Mouse (Mus musculus) right cerebral cortex, adult 18-20 months (tissue): Measurements from ENCODE around the gene Eaf2.

Source experiments
- DNase-seq: peaks from one replicate; pipeline ENCODE4 v3.0.0; 2022; ENCODE audit warnings: mixed read lengths

Gene Eaf2

DNA sequence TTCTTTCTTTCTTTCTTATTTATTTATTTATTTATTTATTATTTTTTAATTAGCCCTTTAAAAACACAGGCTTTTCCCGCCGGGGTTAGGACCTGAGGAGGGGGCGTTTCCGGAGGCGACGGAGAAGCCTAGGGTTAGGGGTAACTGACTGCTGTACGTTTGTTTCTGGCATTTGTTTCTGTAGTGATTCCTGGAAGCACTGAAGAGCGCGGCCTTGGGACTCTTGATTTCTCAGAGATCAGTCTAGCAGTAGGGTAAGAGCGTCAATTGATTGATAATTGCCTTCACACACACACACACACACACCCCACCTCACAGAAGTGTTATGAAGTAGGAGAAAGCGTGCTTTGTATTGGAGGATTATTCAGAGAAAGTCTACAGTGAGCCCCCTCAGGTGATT is 46.0 kb downstream of the Eaf2 start:
- no peak for DNase-seq

GRCm38 (mm10) chr16:36828054-36828786 is 46.6 kb downstream of the Eaf2 start, which contains the start of gene Iqcb1:
Gene Iqcb1, plus strand, starts transcription at chr16:36828385.
- peak; percentile 86 for DNase-seq

GRCm38 (mm10) chr16:36827611-36828053 is 47.2 kb downstream of the Eaf2 start:
- DNase-seq, result no peak

GRCm38 (mm10) chr16:36821474-36821873 is 53.3 kb downstream of the Eaf2 start:
- no peak for DNase-seq

- no peak for DNase-seq
These were observed 54.1 kb downstream of the Eaf2 start for GRCm38 (mm10) chr16:36820747-36821146.

- DNase-seq, result no peak
These were observed 54.8 kb downstream of the Eaf2 start for GRCm38 (mm10) chr16:36820016-36820415.

DNA sequence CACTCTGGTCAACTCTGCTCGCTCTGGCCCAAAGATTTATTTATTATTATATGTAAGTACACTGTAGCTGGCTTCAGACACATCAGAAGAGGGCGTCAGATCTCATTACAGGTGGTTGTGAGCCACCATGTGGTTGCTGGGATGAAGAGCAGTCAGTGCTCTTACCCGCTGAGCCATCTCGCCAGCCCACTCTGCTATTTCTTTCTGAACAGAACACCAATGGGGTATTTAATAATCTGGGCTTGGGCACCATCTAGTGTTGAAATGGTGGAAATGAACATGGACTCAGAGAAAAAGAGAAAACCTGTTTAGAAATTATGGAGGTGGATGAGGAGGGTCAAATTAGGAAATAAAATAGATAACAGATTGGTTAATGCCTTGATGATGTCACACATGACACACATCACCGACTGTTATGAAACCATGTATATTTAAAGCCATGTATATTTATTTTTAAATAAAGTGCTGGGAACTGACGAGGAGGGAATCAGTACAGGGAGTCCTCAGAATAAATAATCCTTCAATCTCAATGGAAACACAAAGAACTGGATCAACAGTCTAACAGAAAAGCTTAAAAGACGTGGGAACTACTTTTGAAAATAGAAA is 57.4 kb downstream of the Eaf2 start:
- DNase-seq, result peak; percentile 86

DNA sequence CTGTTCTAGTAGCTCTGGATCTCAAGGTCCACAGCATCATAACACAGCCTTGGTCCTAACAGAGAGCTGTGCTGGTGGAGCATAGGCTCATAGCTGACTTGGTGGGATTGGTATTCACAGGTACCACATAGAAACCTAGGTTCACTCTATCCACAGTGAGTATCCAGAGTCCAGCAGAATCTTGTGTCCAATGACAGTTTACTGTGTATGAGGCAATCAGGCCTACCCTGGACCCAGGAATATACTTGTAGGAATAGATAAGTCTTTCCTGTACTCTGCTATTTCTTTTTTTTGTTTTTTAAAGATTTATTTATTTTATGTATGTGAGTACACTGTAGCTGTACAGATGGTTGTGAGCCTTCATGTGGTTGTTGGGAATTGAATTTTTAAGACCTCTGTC is 57.9 kb downstream of the Eaf2 start:
- DNase-seq, result no peak

DNA sequence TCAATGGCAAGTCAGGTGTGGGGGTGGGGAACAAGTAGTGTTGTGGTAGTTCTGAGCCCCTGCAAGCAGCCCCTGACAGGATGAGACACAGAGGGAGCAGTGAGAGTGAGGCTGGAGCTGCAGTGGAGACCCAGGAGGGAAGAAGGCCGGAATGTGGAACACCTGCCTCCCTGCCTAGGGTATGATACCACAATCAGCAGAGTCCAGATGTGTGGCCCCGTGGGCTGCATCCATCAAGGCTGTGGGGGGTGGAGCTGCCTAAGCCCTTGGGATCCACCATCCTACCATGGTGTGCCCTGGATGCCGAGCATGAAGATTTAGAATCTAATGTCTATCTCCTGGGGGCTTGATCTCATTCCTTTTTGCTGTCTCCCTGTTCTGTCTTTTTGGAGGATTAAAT is 61.1 kb downstream of the Eaf2 start:
- no peak for DNase-seq

- no peak for DNase-seq
These were observed 66.2 kb downstream of the Eaf2 start for GRCm38 (mm10) chr16:36808616-36809015.

DNA sequence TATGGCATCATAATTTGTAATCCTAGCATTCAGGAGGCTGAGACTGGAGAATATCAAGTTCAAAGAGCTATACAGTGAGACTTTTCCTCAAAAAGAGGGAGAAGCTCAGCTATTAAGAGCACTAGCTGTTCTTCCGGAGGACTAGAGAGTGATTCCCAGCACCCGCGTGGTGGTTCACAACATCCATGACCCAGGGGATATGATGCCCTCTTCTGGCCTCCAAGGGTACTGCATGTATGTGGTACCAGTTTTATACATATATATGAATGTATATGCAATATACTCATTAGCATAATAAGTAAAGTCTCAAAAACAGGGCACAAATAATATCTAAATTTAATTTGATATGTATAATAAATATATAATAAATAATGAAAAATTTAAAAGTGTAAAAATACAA is 72.4 kb downstream of the Eaf2 start:
- DNase-seq, result no peak

DNA sequence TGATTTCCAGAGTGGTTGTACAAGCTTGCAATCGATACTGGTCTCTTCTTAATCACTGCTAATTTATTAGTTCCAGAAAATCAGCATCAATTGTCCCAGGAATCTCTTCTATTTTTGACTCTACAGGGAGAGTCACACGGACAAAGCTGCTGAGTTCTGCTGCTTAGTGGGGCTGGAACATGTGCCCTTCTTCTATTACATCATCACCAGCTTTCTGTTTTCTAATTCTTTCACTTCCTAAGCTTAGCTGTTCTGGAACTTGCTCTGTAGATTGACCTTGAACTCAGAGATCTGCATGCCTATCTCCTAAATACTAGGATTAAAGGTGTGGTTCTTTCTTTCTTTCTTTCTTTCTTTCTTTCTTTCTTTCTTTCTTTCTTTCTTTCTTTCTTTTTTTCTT is 76.5 kb downstream of the Eaf2 start:
- DNase-seq, result no peak

DNA sequence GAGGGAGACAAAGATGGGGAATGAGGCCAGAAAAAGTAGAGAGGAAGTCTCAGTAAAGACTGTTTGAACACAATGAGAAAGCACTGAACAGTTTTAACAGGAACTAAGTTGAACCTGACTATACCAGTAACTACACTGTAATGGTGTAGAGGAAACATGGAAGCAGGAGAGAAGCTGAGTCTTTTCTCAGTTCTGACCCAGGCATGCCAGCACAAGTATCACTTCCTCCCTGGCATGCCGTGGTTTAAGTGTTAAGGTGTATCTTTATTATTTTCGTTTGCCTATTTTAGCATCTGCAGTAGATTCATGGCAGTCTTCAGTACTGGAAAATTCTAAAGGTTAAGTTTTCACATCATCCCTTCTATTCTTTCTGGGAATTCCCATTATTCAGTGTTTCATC is 79.8 kb downstream of the Eaf2 start:
- no peak for DNase-seq

GRCm38 (mm10) chr16:36790166-36790565 is 84.6 kb downstream of the Eaf2 start:
- DNase-seq, result no peak

- no peak for DNase-seq
These were observed 88.3 kb downstream of the Eaf2 start for GRCm38 (mm10) chr16:36786466-36786865.

DNA sequence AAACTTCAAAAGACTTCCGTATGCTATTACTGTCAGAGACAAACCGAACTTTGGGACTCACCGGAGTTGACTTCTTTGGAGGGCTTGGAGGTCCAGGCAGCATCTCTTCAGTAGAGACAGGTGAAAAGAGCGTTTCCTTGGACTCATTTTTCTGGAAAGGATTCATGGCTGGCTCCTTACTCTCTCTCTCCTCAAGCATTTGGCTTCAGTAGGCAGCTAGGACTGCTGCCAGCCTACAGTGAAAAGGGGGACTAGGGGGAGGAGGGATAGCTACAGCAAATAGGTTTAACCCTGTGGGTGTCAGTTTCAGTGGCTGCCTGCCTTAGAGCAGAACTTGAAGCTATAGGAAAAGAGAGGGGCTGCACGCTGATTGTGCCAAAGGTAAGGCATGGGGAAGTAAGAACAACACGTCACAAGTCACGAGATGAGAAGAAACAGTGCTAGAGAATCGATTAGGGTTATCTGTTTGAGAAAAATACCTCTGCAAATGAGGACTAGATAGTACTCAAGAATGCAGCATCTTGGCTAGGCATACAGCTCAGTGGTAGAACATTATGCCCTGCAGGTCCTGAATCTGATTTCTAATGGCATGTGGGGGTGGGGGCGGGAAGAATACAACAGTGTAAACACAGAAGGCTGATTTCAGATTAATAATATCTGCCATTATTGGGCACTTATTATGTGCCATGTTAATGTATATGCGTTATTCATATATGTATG is 90.0 kb downstream of the Eaf2 start, which contains the start of gene Slc15a2:
TSS of gene Slc15a2 (minus strand) at position 369 of the 720 bp plus-strand sequence.
- DNase-seq, result peak; percentile 31

GRCm38 (mm10) chr16:36784146-36784545 is 90.7 kb downstream of the Eaf2 start:
- no peak for DNase-seq

GRCm38 (mm10) chr16:36775658-36776057 is 99.1 kb downstream of the Eaf2 start:
- DNase-seq, result no peak

DNA sequence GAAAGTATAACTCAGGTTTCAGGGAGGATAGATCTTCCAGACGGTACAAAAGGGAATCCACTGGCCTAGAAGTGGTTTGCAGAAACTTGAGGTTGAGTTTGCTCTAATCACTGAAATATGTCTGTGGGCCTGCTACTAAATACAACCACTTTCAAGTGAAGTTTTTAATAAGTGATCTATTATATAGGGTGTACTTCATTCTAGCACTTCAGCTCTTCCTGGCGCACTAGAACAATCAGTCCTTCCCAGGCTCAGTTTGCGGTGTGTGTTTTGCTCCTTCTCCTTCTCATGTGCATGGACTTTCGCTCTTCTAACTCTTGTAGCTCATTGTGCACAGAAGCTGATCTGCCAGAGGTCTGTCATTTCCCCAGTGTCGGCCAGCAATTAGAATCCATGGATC is 101.8 kb downstream of the Eaf2 start:
- DNase-seq, result no peak

GRCm38 (mm10) chr16:36771703-36772102 is 103.1 kb downstream of the Eaf2 start:
- DNase-seq, result no peak

GRCm38 (mm10) chr16:36771244-36771643 is 103.6 kb downstream of the Eaf2 start:
- DNase-seq, result no peak

DNA sequence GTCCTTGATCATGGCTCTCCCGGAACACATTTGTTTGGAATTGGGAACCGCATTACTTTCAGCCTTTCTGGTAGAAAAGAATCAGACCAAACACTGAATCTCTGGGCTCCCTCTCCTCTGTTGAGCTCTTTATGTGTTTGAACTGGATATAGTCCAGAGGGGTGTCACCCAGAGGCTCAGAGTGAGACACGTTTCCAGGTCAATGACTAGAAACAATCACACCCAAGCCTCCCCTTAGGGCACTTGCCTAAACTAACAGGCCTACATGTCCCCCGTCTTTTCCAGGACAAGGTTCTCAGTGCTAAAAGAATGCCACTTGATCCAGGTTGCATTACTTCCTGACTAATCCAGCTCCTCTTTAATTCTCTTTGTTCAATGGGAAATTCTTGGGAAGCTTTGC is 104.0 kb downstream of the Eaf2 start:
- peak; percentile 11 for DNase-seq

GRCm38 (mm10) chr16:36770191-36770771 is 104.5 kb downstream of the Eaf2 start:
- DNase-seq, result no peak
